Mouse (Mus musculus): ENCODE measurements around the gene Adcy5. TPM values are rescaled to one million over a fixed set of nuclear protein-coding genes. Genes with fewer than 3 reads are reported as not detected.
A peak's percentile ranks its signal among the peaks of the same experiment; 100 is the strongest.

Adcy5 gene
- polyA plus RNA-seq, 1 experiment from 2014 or later = 0.42 TPM

GRCm38 (mm10) chr16:35206426-35206825, 51.7 kb downstream of the Adcy5 start:
- Histone ChIP-seq H3K27me3 (ENCODE audit: control insufficient read depth, insufficient read depth, low read length) (no peaks in the 10 kb centered on the region), H3K9ac (ENCODE audit: low read depth, low read length) (no peak overlapping the region), H3K27ac (ENCODE audit: low read depth, low read length) (no peak overlapping the region), H3K4me1 (ENCODE audit: control insufficient read depth, insufficient read depth, low read length) (no peaks in the 10 kb centered on the region), H3K4me2 (replicated peaks; ENCODE audit: low read depth, low read length) (no peak overlapping the region), H3K9me3 (ENCODE audit: control insufficient read depth, low read length) (no peaks in the 10 kb centered on the region), H3K4me3 (ENCODE audit: low read length) (no peak overlapping the region), H3K36me3 (ENCODE audit: control insufficient read depth, insufficient read depth, low read length) (no peaks in the 10 kb centered on the region)
- ATAC-seq (ENCODE audit: low FRiP score, low TSS enrichment) = no peak
- WGBS = 80% methylated on average over 6 of the region's 6 CpGs

GRCm38 (mm10) chr16:35208796-35209195, 54.1 kb downstream of the Adcy5 start:
- no peak overlapping the region for H3K9ac ChIP-seq (ENCODE audit: low read depth, low read length)
- no peaks in the 10 kb centered on the region for H3K27me3 ChIP-seq (ENCODE audit: control insufficient read depth, insufficient read depth, low read length)
- no peaks in the 10 kb centered on the region for H3K36me3 ChIP-seq (ENCODE audit: control insufficient read depth, insufficient read depth, low read length)
- no peaks in the 10 kb centered on the region for H3K4me1 ChIP-seq (ENCODE audit: control insufficient read depth, insufficient read depth, low read length)
- WGBS = 70% methylated on average over 3 of the region's 3 CpGs
- no peak for ATAC-seq (ENCODE audit: low FRiP score, low TSS enrichment)
- H3K4me3 ChIP-seq (ENCODE audit: low read length) = no peak overlapping the region
- no peak overlapping the region for H3K4me2 ChIP-seq (replicated peaks; ENCODE audit: low read depth, low read length)
- no peaks in the 10 kb centered on the region for H3K9me3 ChIP-seq (ENCODE audit: control insufficient read depth, low read length)
- H3K27ac ChIP-seq (ENCODE audit: low read depth, low read length) = no peak overlapping the region

GRCm38 (mm10) chr16:35209753-35210152, 55.1 kb downstream of the Adcy5 start:
- Histone ChIP-seq H3K4me1 (ENCODE audit: control insufficient read depth, insufficient read depth, low read length) (no peaks in the 10 kb centered on the region), H3K9ac (ENCODE audit: low read depth, low read length) (no peak overlapping the region), H3K9me3 (ENCODE audit: control insufficient read depth, low read length) (no peaks in the 10 kb centered on the region), H3K27ac (ENCODE audit: low read depth, low read length) (no peak overlapping the region), H3K36me3 (ENCODE audit: control insufficient read depth, insufficient read depth, low read length) (no peaks in the 10 kb centered on the region), H3K27me3 (ENCODE audit: control insufficient read depth, insufficient read depth, low read length) (no peaks in the 10 kb centered on the region), H3K4me2 (replicated peaks; ENCODE audit: low read depth, low read length) (no peak overlapping the region), H3K4me3 (ENCODE audit: low read length) (no peak overlapping the region)
- ATAC-seq (ENCODE audit: low FRiP score, low TSS enrichment) = no peak
- WGBS = 89% methylated on average over 5 of the region's 5 CpGs

GRCm38 (mm10) chr16:35215047-35215446, 60.4 kb downstream of the Adcy5 start:
- Histone ChIP-seq H3K27ac (ENCODE audit: low read depth, low read length) (0 out of 2 replicates have a peak overlapping the region, but pooled peaks have one; percentile 67), H3K9ac (ENCODE audit: low read depth, low read length) (no peak overlapping the region), H3K4me2 (replicated peaks; ENCODE audit: low read depth, low read length) (no peak overlapping the region), H3K4me3 (ENCODE audit: low read length) (no peak overlapping the region), H3K9me3 (ENCODE audit: control insufficient read depth, low read length) (no peaks in the 10 kb centered on the region), H3K36me3 (ENCODE audit: control insufficient read depth, insufficient read depth, low read length) (no peaks in the 10 kb centered on the region), H3K4me1 (ENCODE audit: control insufficient read depth, insufficient read depth, low read length) (0 out of 2 replicates have a peak, but pooled peaks cover 5% of the 10 kb centered on the region), H3K27me3 (ENCODE audit: control insufficient read depth, insufficient read depth, low read length) (no peaks in the 10 kb centered on the region)
- 47% methylated on average over 7 of the region's 7 CpGs for WGBS
- no peak for ATAC-seq (ENCODE audit: low FRiP score, low TSS enrichment)

- Histone ChIP-seq H3K27ac (ENCODE audit: low read depth, low read length) (peak overlapping the region; percentile 67; the same call in 1 of the 2 replicates), H3K9me3 (ENCODE audit: control insufficient read depth, low read length) (no peaks in the 10 kb centered on the region), H3K4me1 (ENCODE audit: control insufficient read depth, insufficient read depth, low read length) (0 out of 2 replicates have a peak, but pooled peaks cover 5% of the 10 kb centered on the region), H3K4me2 (replicated peaks; ENCODE audit: low read depth, low read length) (no peak overlapping the region), H3K27me3 (ENCODE audit: control insufficient read depth, insufficient read depth, low read length) (no peaks in the 10 kb centered on the region), H3K4me3 (ENCODE audit: low read length) (no peak overlapping the region), H3K36me3 (ENCODE audit: control insufficient read depth, insufficient read depth, low read length) (no peaks in the 10 kb centered on the region), H3K9ac (ENCODE audit: low read depth, low read length) (no peak overlapping the region)
- ATAC-seq (ENCODE audit: low FRiP score, low TSS enrichment) = peak; percentile 74; the same call in 1 of the 2 replicates
- WGBS = 38% methylated on average over 5 of the region's 5 CpGs
Measured at GRCm38 (mm10) chr16:35215498-35215897, 60.8 kb downstream of the Adcy5 start.

GRCm38 (mm10) chr16:35216826-35217491, 62.3 kb downstream of the Adcy5 start:
- Histone ChIP-seq H3K27me3 (ENCODE audit: control insufficient read depth, insufficient read depth, low read length) (no peaks in the 10 kb centered on the region), H3K36me3 (ENCODE audit: control insufficient read depth, insufficient read depth, low read length) (no peaks in the 10 kb centered on the region), H3K9ac (ENCODE audit: low read depth, low read length) (no peak overlapping the region), H3K4me1 (ENCODE audit: control insufficient read depth, insufficient read depth, low read length) (0 out of 2 replicates have a peak, but pooled peaks cover 5% of the 10 kb centered on the region), H3K27ac (ENCODE audit: low read depth, low read length) (no peak overlapping the region), H3K4me3 (ENCODE audit: low read length) (no peak overlapping the region), H3K9me3 (ENCODE audit: control insufficient read depth, low read length) (no peaks in the 10 kb centered on the region), H3K4me2 (replicated peaks; ENCODE audit: low read depth, low read length) (no peak overlapping the region)
- 60% methylated on average over 6 of the region's 6 CpGs for WGBS
- ATAC-seq (ENCODE audit: low FRiP score, low TSS enrichment) = no peak

GRCm38 (mm10) chr16:35220412-35220811, 65.7 kb downstream of the Adcy5 start:
- no peaks in the 10 kb centered on the region for H3K27me3 ChIP-seq (ENCODE audit: control insufficient read depth, insufficient read depth, low read length)
- 57% methylated on average over 5 of the region's 5 CpGs for WGBS
- no peak overlapping the region for H3K4me3 ChIP-seq (ENCODE audit: low read length)
- 0 out of 2 replicates have a peak, but pooled peaks cover 4% of the 10 kb centered on the region for H3K4me1 ChIP-seq (ENCODE audit: control insufficient read depth, insufficient read depth, low read length)
- no peaks in the 10 kb centered on the region for H3K36me3 ChIP-seq (ENCODE audit: control insufficient read depth, insufficient read depth, low read length)
- no peak overlapping the region for H3K9ac ChIP-seq (ENCODE audit: low read depth, low read length)
- no peak overlapping the region for H3K27ac ChIP-seq (ENCODE audit: low read depth, low read length)
- no peak overlapping the region for H3K4me2 ChIP-seq (replicated peaks; ENCODE audit: low read depth, low read length)
- no peak for ATAC-seq (ENCODE audit: low FRiP score, low TSS enrichment)
- no peaks in the 10 kb centered on the region for H3K9me3 ChIP-seq (ENCODE audit: control insufficient read depth, low read length)

GRCm38 (mm10) chr16:35221581-35221980, 66.9 kb downstream of the Adcy5 start:
- Histone ChIP-seq H3K27ac (ENCODE audit: low read depth, low read length) (no peak overlapping the region), H3K4me3 (ENCODE audit: low read length) (no peak overlapping the region), H3K27me3 (ENCODE audit: control insufficient read depth, insufficient read depth, low read length) (no peaks in the 10 kb centered on the region), H3K4me2 (replicated peaks; ENCODE audit: low read depth, low read length) (no peak overlapping the region), H3K36me3 (ENCODE audit: control insufficient read depth, insufficient read depth, low read length) (no peaks in the 10 kb centered on the region), H3K9ac (ENCODE audit: low read depth, low read length) (no peak overlapping the region), H3K4me1 (ENCODE audit: control insufficient read depth, insufficient read depth, low read length) (no peaks in the 10 kb centered on the region), H3K9me3 (ENCODE audit: control insufficient read depth, low read length) (no peaks in the 10 kb centered on the region)
- WGBS = 52% methylated on average over 4 of the region's 4 CpGs
- no peak for ATAC-seq (ENCODE audit: low FRiP score, low TSS enrichment)

GRCm38 (mm10) chr16:35223930-35224329, 69.3 kb downstream of the Adcy5 start:
- Histone ChIP-seq H3K9me3 (ENCODE audit: control insufficient read depth, low read length) (no peaks in the 10 kb centered on the region), H3K4me2 (replicated peaks; ENCODE audit: low read depth, low read length) (no peak overlapping the region), H3K9ac (ENCODE audit: low read depth, low read length) (no peak overlapping the region), H3K27me3 (ENCODE audit: control insufficient read depth, insufficient read depth, low read length) (no peaks in the 10 kb centered on the region), H3K4me3 (ENCODE audit: low read length) (no peak overlapping the region), H3K4me1 (ENCODE audit: control insufficient read depth, insufficient read depth, low read length) (no peaks in the 10 kb centered on the region), H3K27ac (ENCODE audit: low read depth, low read length) (no peak overlapping the region), H3K36me3 (ENCODE audit: control insufficient read depth, insufficient read depth, low read length) (no peaks in the 10 kb centered on the region)
- WGBS = 83% methylated on average over 4 of the region's 4 CpGs
- no peak for ATAC-seq (ENCODE audit: low FRiP score, low TSS enrichment)

Measured in kidney, embryonic 14.5 days (tissue).